ENCODE assay signal across 21 mouse cellular contexts in genomic region chr3:53361202-53361601, GRCm38 (mm10).
DNase-seq lines count a peak whose midpoint lies in the region; TF ChIP-seq lines count a peak whose summit lies in the region.
"Had no signal": no experiment of that assay in that cellular context is flagged by ENCODE, and none has a peak within 500 bp of the region (broad histone marks: within the 10 kb centered on the region; RNA-seq: fewer than 3 reads in every experiment).

No protein-coding gene starts in this region.

- H3K4me3 ChIP-seq in gastrocnemius, adult 2 months: no peak overlapping the region
- H3K4me3 ChIP-seq: embryonic facial prominence, embryonic 15.5 days; erythroblast, embryonic 14.5 days; forebrain, embryonic 10.5 days; forebrain, embryonic 15.5 days; heart, adult 2 months; heart, embryonic 15.5 days; hindbrain, embryonic 15.5 days had no signal

- DNase-seq in 3T3-L1 (ENCODE audit: low read depth, low spot score): peak; percentile 76
- DNase-seq in 416B (ENCODE audit: low read depth): peak; percentile 3
- peak; percentile 4 for DNase-seq in ZHBTc4 (ENCODE audit: low read depth, low spot score)
- DNase-seq in c-Kit-positive CD71-positive TER-119-positive erythroid progenitor cells, embryonic 14.5 days (ENCODE audit: low spot score): peak; percentile 8
- no peak for DNase-seq in gastrocnemius, adult 2 months
- DNase-seq in spleen, postnatal 36 days (ENCODE audit: low spot score in 2 of 2): no peak
- no peak for DNase-seq in heart, postnatal 4 days
- DNase-seq: adrenal gland, adult 8-10 months; cerebellum, adult 11 months; cerebellum, adult 8-10 months; cerebellum, postnatal 14 days; embryo, embryonic 11 days; gastrocnemius, postnatal 14 days; heart, adult 2 months; kidney, adult 2 months had no signal

- intact Hi-C loops in gastrocnemius, adult 2 months (cut with DNase I): no loop called here

- no peak for TF ChIP-seq CTCF in gastrocnemius, adult 2 months (IDR thresholded peaks at IDR 0.05)

- no peak overlapping the region for H3K27ac ChIP-seq in gastrocnemius, adult 2 months
- H3K27ac ChIP-seq: embryonic facial prominence, embryonic 15.5 days; forebrain, embryonic 10.5 days; forebrain, embryonic 15.5 days; heart, adult 2 months; heart, embryonic 15.5 days; hindbrain, embryonic 15.5 days had no signal

Comparison
In these comparisons a context has a peak if more than half of its experiments do, and no peak if none do; other contexts are left out.
1. DNase-seq: peak in 3T3-L1 (single experiment), 416B (single experiment), ZHBTc4 (single experiment) and c-Kit-positive CD71-positive TER-119-positive erythroid progenitor cells, embryonic 14.5 days (single experiment); none in gastrocnemius, adult 2 months (single experiment), spleen, postnatal 36 days (0 of 2) and heart, postnatal 4 days (single experiment).